In genomic region chr6:126213330-126213729, GRCm38 (mm10) we compare ENCODE assay signal across 25 mouse cellular contexts. TPM values are rescaled to one million over a fixed set of nuclear protein-coding genes. Genes with fewer than 3 reads are reported as not detected.
"Had no signal": no experiment of that assay in that cellular context is flagged by ENCODE, and none has a peak within 500 bp of the region (broad histone marks: within the 10 kb centered on the region; RNA-seq: fewer than 3 reads in every experiment).

No protein-coding gene starts in this region.

- H3K4me2 ChIP-seq: embryonic facial prominence, embryonic 12.5 days; embryonic facial prominence, embryonic 13.5 days; embryonic facial prominence, embryonic 15.5 days; forebrain, embryonic 12.5 days; forebrain, embryonic 13.5 days; forebrain, embryonic 15.5 days had no signal

- DNase-seq: cerebellum, adult 9-10 months; cerebellum, adult 9-11 months; cerebellum, postnatal 25 days; cerebellum, postnatal 36 days; embryo, embryonic 11 days; forebrain, postnatal 0 days; gastrocnemius, adult 2 months; gastrocnemius, postnatal 10 days; gastrocnemius, postnatal 14 days; gastrocnemius, postnatal 25 days; gastrocnemius, postnatal 36 days; heart, adult 18-20 months; heart, adult 2 months had no signal

- H3K9me3 ChIP-seq: embryonic facial prominence, embryonic 10.5 days; embryonic facial prominence, embryonic 12.5 days; embryonic facial prominence, embryonic 13.5 days; embryonic facial prominence, embryonic 15.5 days; forebrain, embryonic 10.5 days; forebrain, embryonic 12.5 days; forebrain, embryonic 13.5 days; forebrain, embryonic 15.5 days; heart, embryonic 10.5 days had no signal

- H3K9ac ChIP-seq: embryonic facial prominence, embryonic 12.5 days; embryonic facial prominence, embryonic 13.5 days; embryonic facial prominence, embryonic 15.5 days; forebrain, embryonic 12.5 days; forebrain, embryonic 13.5 days; forebrain, embryonic 15.5 days; forebrain, postnatal 0 days had no signal

- H3K27me3 ChIP-seq: embryonic facial prominence, embryonic 12.5 days; embryonic facial prominence, embryonic 13.5 days; embryonic facial prominence, embryonic 15.5 days; forebrain, embryonic 12.5 days; forebrain, embryonic 13.5 days; forebrain, embryonic 15.5 days had no signal

- H3K36me3 ChIP-seq: embryonic facial prominence, embryonic 10.5 days; embryonic facial prominence, embryonic 12.5 days; embryonic facial prominence, embryonic 13.5 days; embryonic facial prominence, embryonic 15.5 days; forebrain, embryonic 10.5 days; forebrain, embryonic 12.5 days; forebrain, embryonic 15.5 days; heart, embryonic 10.5 days had no signal

- H3K4me1 ChIP-seq: embryonic facial prominence, embryonic 12.5 days; embryonic facial prominence, embryonic 13.5 days; embryonic facial prominence, embryonic 15.5 days; forebrain, embryonic 10.5 days; forebrain, embryonic 12.5 days; forebrain, embryonic 13.5 days; forebrain, embryonic 15.5 days; heart, embryonic 10.5 days had no signal

- H3K4me3 ChIP-seq: embryonic facial prominence, embryonic 10.5 days; embryonic facial prominence, embryonic 12.5 days; embryonic facial prominence, embryonic 13.5 days; embryonic facial prominence, embryonic 15.5 days; erythroblast, embryonic 14.5 days; forebrain, embryonic 10.5 days; forebrain, embryonic 12.5 days; forebrain, embryonic 13.5 days; forebrain, embryonic 15.5 days; gastrocnemius, adult 2 months; heart, adult 2 months; heart, embryonic 10.5 days had no signal

- H3K27ac ChIP-seq: embryonic facial prominence, embryonic 10.5 days; embryonic facial prominence, embryonic 12.5 days; embryonic facial prominence, embryonic 13.5 days; embryonic facial prominence, embryonic 15.5 days; forebrain, embryonic 10.5 days; forebrain, embryonic 12.5 days; forebrain, embryonic 13.5 days; forebrain, embryonic 15.5 days; gastrocnemius, adult 2 months; heart, adult 2 months; heart, embryonic 10.5 days had no signal

RNA-seq across cellular contexts. Expression of gene Ntf3, which starts 46.6 kb away (rescaled TPM):
- total RNA-seq: common myeloid progenitor, adult 5-6 weeks; granulocyte monocyte progenitor cell, adult 5-6 weeks had no signal
- polyA plus RNA-seq: erythroblast, embryonic 14.5 days had no signal
